ENCODE assay signal across 8 mouse cellular contexts in the genomic region with DNA sequence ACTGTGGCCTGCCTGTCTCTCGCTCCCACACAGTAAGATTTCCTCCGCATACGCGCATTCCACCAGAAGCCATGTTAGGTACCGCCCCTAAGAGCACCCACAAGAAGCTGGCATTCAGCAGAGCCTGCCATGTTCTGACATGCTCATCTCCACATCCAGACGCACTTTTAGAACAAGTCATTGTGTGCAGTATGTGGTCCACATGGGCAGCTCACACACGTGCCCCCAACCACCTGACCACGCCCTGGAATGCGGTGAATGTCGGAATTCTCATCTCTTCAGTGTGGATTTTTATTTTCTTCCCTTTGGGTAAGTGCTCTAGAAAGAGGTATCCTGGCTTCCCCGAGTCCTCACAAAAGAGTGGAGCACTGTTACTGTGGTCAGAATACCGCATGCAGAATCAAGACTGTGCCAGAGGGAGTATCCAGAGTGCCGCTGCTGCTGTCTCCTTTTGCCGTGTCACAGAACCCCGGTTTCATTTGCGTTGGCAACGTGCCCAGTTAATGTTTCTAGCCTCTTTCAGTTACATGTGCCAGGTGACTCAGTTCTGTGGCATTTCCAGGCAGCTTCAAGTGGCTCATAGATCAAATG. TPM values are rescaled to one million over a fixed set of nuclear protein-coding genes. Genes with fewer than 3 reads are reported as not detected.
DNase-seq lines count a peak whose midpoint lies in the region; ATAC-seq lines count a peak whose summit lies in the region.

No protein-coding gene starts in this region.

- no peaks in the 10 kb centered on the region for H3K4me1 ChIP-seq in liver, embryonic 11.5 days (replicated peaks; ENCODE audit: control insufficient read depth, insufficient read depth, low read length)

- H3K36me3 ChIP-seq in liver, embryonic 11.5 days (ENCODE audit: control insufficient read depth, insufficient read depth, low read length), result no peaks in the 10 kb centered on the region

- H3K4me2 ChIP-seq in liver, embryonic 11.5 days, result no peak overlapping the region

- no peak overlapping the region for H3K27ac ChIP-seq in liver, embryonic 11.5 days (ENCODE audit: low read depth, low read length)

- no peak overlapping the region for H3K9ac ChIP-seq in liver, embryonic 11.5 days (ENCODE audit: low read depth, low read length)

- no peak overlapping the region for H3K4me3 ChIP-seq in liver, embryonic 11.5 days (ENCODE audit: low read depth, low read length)

- H3K9me3 ChIP-seq in liver, embryonic 11.5 days (ENCODE audit: control insufficient read depth, low read length), result no peaks in the 10 kb centered on the region

- intact Hi-C loops in left cerebral cortex, postnatal 4 days (cut with DNase I), result no loop called here

- whole genome bisulfite sequencing in liver, embryonic 11.5 days, result 74% methylated on average over 17 of the region's 17 CpGs

- peak; percentile 23 for DNase-seq in liver
- DNase-seq in liver, embryonic 11.5 days (ENCODE audit: low spot score), result no peak
- DNase-seq in cerebellum, postnatal 25 days, result peak; percentile 61 to 81
- DNase-seq in kidney, adult 9 months, result peak; percentile 74
- DNase-seq in left cerebral cortex, postnatal 4 days, result peak; percentile 49
- DNase-seq in right cerebral cortex, adult 18-20 months, result peak; percentile 81
- DNase-seq in thymus, postnatal 36 days, result no peak

- ATAC-seq in liver, embryonic 11.5 days (replicated peaks; ENCODE audit: low FRiP score), result no peak
- ATAC-seq in granulocyte monocyte progenitor cell, adult 5-6 weeks (replicated peaks; ENCODE audit: poor library complexity, severe bottlenecking), result peak; percentile 28; the same call in 1 of the 2 replicates

- no peaks in the 10 kb centered on the region; the same call in 1 of the 2 replicates for H3K27me3 ChIP-seq in liver, embryonic 11.5 days (replicated peaks; ENCODE audit: control insufficient read depth, insufficient read depth, low read length)

RNA-seq across cellular contexts. Expression of a gene that starts 28.4 kb away (rescaled TPM):
- polyA plus RNA-seq in liver, embryonic 11.5 days (2014; fragmentation: Nextera tagmentation; extraction: Ambion mirVana), result 0.81 and 1.0 TPM in 2 replicates
- total RNA-seq in granulocyte monocyte progenitor cell, adult 5-6 weeks (2014; fragmentation: Nextera tagmentation), result not detected in 2 replicates
- not detected in 2 replicates for total RNA-seq in granulocyte monocyte progenitor cell, adult 5-6 weeks (2017)
- 100 to 1,000 TPM in 1 of 2 experiments, 10 to 100 TPM in 1; 95.9 to 102 TPM for total RNA-seq in left cerebral cortex, postnatal 4 days (2021)

Comparison
In these comparisons a context has a peak if more than half of its experiments do, and no peak if none do; other contexts are left out.
1. DNase-seq: peak in liver (single experiment), cerebellum, postnatal 25 days (2 of 2), kidney, adult 9 months (single experiment), left cerebral cortex, postnatal 4 days (single experiment) and right cerebral cortex, adult 18-20 months (single experiment); none in liver, embryonic 11.5 days (single experiment) and thymus, postnatal 36 days (0 of 2).
2. RNA of a gene that starts 28.4 kb away (total RNA-seq): 95.9 to 102 TPM in left cerebral cortex, postnatal 4 days; not detected in granulocyte monocyte progenitor cell, adult 5-6 weeks; every median in the first group is over 10 times any median in the second.